Mouse (Mus musculus) cortical plate, adult 2 months (tissue): ENCODE measurements around the gene Gm44790. TPM values are rescaled to one million over a fixed set of nuclear protein-coding genes. Genes with fewer than 3 reads are reported as not detected.

Experiments used
- H3K27ac ChIP-seq: fragments of 200-500 bp; 2 replicates; pipeline ENCODE4 v1.5.1; 2012; ENCODE audit warnings: low read length, control low read depth, inconsistent platforms; ENCODE audit not compliant: insufficient read depth
- H3K4me1 ChIP-seq: fragments of 200-500 bp; 2 replicates; pipeline ENCODE4 v1.6.1; 2011; ENCODE audit warnings: low read length; ENCODE audit not compliant: control insufficient read depth, insufficient read depth
- H3K4me3 ChIP-seq: fragments of 200-500 bp; 2 replicates; pipeline ENCODE4 v1.5.1; 2011; ENCODE audit warnings: mild to moderate bottlenecking, low read length, control low read depth; ENCODE audit not compliant: insufficient read depth
- CTCF ChIP-seq: fragments of 200-500 bp; IDR thresholded peaks from 2 replicates; pipeline ENCODE4 v1.5.1; 2011; ENCODE audit warnings: mild to moderate bottlenecking, control low read depth, low read length; ENCODE audit not compliant: insufficient read depth; ENCODE audit errors: extremely low read depth
- POLR2A ChIP-seq: fragments of 200-500 bp; IDR thresholded peaks from 2 replicates; pipeline ENCODE4 v1.6.1; 2011; ENCODE audit warnings: mild to moderate bottlenecking, low read length, control low read depth; ENCODE audit not compliant: insufficient read depth; ENCODE audit errors: extremely low read depth
- polyA plus RNA-seq: library from polyadenylated mRNA; depleted of rRNA; stranded (reverse); fragments of >200 nt; gene quantifications from 2 replicates; pipeline ENCODE4 v1.2.3, GENCODE M21; 2012

Gm44790 gene
- polyA plus RNA-seq, 1 experiment: 1.0 TPM

DNA sequence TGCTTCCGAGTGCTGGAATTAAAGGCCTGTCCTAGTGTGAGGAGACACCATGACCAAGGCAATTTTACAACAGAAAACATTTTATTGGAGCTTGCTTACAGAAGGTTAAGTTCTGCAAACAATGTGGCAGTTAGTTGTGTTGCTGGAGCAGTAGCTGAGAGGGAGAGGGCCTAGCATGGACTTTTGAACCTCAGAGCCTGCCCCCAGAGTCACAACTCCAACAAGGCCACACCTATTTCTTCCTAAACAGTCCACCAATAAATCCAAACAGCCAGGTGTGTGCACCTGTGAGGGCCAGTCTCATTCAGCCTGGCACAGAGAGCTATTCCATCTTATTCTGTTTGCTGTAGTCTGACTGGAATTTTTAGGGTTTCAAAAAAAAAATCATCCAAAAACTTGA, 7.2 kb downstream of the Gm44790 start:
- Histone ChIP-seq H3K27ac (no peak overlapping the region), H3K4me3 (no peak overlapping the region), H3K4me1 (no peaks in the 10 kb centered on the region)
- TF ChIP-seq CTCF (no peak), POLR2A (no peak)

- no peak for TF ChIP-seq POLR2A
- peak; percentile 37 for TF ChIP-seq CTCF
- Histone ChIP-seq H3K4me3 (peak overlapping the region; percentile 68), H3K4me1 (no peaks in the 10 kb centered on the region), H3K27ac (peak overlapping the region; percentile 73)
These were observed 11.3 kb downstream of the Gm44790 start for GRCm38 (mm10) chr6:86437711-86438110.

- TF ChIP-seq CTCF: peak; percentile 32; the same call in 1 of the 2 replicates
- peak; percentile 69 for TF ChIP-seq POLR2A
- peak within 1 kb of the TSS; percentile 95 for H3K27ac ChIP-seq
- peak within 1 kb of the TSS; percentile 68 for H3K4me3 ChIP-seq
These were observed 12.0 kb downstream of the Gm44790 start, which contains the start of gene C87436 for GRCm38 (mm10) chr6:86438272-86439118. Gene C87436, plus strand, starts transcription at chr6:86438374.

DNA sequence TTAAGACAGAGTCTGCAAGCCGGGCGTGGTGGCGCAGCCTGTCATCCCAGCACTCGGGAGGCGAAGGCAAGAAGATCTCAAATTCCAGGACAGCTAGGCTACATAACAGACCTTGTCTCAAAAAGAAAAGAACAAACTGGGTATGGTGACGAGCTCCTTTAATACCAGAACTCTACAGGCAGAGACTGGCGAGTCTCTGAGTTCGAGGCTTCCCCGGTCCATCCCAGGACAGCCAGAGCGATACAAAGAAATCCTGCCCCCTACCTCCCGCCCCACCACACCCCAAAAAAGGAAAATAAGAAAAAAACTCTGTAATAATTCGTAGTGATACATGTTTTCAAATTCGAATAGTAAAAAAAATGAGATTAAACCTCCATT, 12.7 kb downstream of the Gm44790 start:
- H3K27ac ChIP-seq: no peak overlapping the region; the same call in 1 of the 2 replicates
- no peak for TF ChIP-seq POLR2A
- no peak for TF ChIP-seq CTCF
- H3K4me3 ChIP-seq: peak overlapping the region; percentile 68
- H3K4me1 ChIP-seq: no peaks in the 10 kb centered on the region

More at GRCm38 (mm10) chr6:86438272-86439118, 12.0 kb downstream of the Gm44790 start, which contains the start of gene C87436:
- no peaks in the 10 kb centered on the region for H3K4me1 ChIP-seq

DNA sequence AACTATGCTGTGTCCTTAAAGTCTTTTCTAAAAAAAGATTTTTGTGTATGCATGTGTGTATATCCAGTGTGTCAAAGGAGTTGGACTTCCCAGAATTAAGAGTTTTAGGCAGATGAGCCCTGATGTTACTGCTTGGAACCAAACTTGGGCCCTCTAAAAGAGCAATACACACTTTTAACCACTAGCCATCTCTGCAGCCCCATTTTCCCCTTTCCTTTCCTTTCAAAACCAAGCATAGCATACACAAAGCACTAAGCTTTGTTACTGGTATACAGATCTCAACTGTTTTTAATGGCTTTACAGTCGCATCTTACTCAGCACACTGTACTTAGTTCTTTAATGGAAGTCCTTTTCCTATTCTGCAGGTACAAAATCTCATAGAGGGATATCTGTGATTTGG, 13.1 kb downstream of the Gm44790 start:
- TF ChIP-seq CTCF: no peak
- TF ChIP-seq POLR2A: no peak
- Histone ChIP-seq H3K4me3 (no peak overlapping the region; the same call in 1 of the 2 replicates), H3K4me1 (no peaks in the 10 kb centered on the region), H3K27ac (no peak overlapping the region)

GRCm38 (mm10) chr6:86441571-86441970, 15.1 kb downstream of the Gm44790 start:
- H3K27ac ChIP-seq: no peak overlapping the region
- no peak for TF ChIP-seq CTCF
- no peak overlapping the region for H3K4me3 ChIP-seq
- H3K4me1 ChIP-seq: no peaks in the 10 kb centered on the region

DNA sequence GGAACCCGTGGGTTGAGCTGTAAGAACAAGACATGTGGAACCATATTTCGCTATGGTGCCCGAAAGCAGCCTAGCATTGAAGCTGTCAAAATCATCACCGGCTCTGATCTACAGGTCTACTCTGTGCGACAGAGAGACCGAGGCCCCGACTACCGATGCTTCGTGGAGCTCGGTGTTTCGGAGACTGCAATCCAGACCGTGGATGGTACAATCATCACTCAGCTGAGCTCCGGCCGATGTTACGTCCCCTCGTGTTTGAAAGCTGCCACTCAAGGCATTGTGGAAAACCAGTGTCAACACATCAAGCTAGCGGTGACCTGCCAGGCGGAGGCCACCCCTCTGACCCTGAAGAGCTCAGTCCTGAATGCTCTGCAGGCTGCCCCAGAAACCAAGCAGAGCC, 19.1 kb downstream of the Gm44790 start:
- Histone ChIP-seq H3K4me1 (no peaks in the 10 kb centered on the region), H3K4me3 (no peak overlapping the region), H3K27ac (no peak overlapping the region)
- TF ChIP-seq CTCF (no peak), POLR2A (no peak)

DNA sequence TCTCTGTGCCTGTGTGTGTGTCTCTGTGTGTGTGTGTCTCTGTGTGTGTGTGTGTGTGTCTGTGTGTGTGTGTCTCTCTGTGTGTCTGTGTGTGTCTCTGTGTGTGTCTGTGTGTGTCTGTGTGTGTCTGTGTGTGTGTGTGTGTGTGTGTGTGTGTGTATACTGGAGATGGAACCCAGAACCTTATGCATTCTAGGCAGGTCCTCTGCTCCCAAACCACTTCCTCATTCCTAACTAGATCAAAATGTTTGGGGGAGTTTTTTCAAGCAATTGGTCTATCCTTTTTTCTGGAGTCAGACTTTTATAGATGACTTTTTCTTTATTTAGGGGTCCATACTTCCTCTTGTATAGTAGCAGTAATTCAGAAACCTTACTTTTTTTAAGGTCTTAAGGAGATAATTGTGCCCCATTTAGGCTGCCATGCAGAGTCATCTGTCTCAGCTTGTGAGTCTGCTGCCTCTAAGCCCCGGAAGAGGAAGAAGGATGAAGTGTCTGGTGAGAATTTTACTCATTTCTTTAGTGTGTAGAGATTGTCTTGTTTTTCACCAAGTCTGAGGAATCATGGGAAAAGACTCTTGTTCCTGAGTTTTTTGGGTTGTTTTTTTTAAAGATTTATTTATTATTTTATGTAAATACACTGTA, 20.6 kb downstream of the Gm44790 start:
- Histone ChIP-seq H3K27ac (no peak overlapping the region), H3K4me3 (no peak overlapping the region), H3K4me1 (no peaks in the 10 kb centered on the region)
- TF ChIP-seq POLR2A: no peak
- TF ChIP-seq CTCF: no peak

GRCm38 (mm10) chr6:86456727-86457126, 30.3 kb downstream of the Gm44790 start:
- TF ChIP-seq CTCF (no peak), POLR2A (no peak)
- H3K4me1 ChIP-seq: no peaks in the 10 kb centered on the region
- no peak overlapping the region for H3K4me3 ChIP-seq
- H3K27ac ChIP-seq: no peak overlapping the region

DNA sequence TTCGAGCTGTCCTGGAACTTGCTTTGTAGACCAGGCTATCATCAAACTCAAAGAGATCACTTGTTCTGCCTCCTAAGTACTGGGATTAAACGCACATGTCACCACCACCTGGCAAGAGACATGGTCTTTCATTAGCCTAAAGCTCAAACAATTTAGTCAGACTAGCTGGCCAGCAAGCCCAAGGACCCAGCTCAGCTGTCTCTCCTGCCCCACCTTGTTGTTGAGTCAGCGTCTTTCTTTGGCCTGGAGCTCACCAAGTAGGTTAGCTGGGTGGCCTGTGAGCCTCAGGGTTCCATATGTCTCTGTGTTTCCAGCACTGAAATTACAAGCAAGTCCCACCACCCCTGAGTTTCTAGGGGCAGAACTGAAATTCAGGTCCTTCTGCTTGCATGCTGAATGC, 36.6 kb downstream of the Gm44790 start:
- Histone ChIP-seq H3K4me3 (no peak overlapping the region), H3K27ac (no peak overlapping the region), H3K4me1 (no peaks in the 10 kb centered on the region)
- TF ChIP-seq CTCF: no peak
- no peak for TF ChIP-seq POLR2A
